Mouse (Mus musculus): ENCODE results near the gene Btc.

GRCm38 (mm10) chr5:91352645-91353044 is 50.1 kb downstream of the Btc start:
- no peak for TF ChIP-seq CTCF (IDR thresholded peaks at IDR 0.05; ENCODE audit: low read depth, low read length)
- no peak for TF ChIP-seq EP300 (IDR thresholded peaks at IDR 0.05; ENCODE audit: insufficient read depth, low read depth, low read length)
- no peak for TF ChIP-seq POLR2A (IDR thresholded peaks at IDR 0.05; ENCODE audit: insufficient read depth, low read length)

Measured in ES-Bruce4 (cell line).